Mouse (Mus musculus) thymus, postnatal 0 days (tissue): ENCODE measurements around the gene Nub1. TPM values are rescaled to one million over a fixed set of nuclear protein-coding genes. Genes with fewer than 3 reads are reported as not detected.

Experiments used
- DNase-seq: peaks from one replicate; pipeline ENCODE4 v3.0.0-alpha.2; 2015; ENCODE audit warnings: low spot score
- polyA plus RNA-seq: library from polyadenylated mRNA; unstranded; fragments of >200 nt; fragmentation: Nextera tagmentation; extraction: Ambion mirVana; gene quantifications from 2 replicates; pipeline ENCODE4 v1.2.1, GENCODE M21; 2015

Gene Nub1
- polyA plus RNA-seq, 1 experiment from 2014 or later: 43.4 TPM

DNA sequence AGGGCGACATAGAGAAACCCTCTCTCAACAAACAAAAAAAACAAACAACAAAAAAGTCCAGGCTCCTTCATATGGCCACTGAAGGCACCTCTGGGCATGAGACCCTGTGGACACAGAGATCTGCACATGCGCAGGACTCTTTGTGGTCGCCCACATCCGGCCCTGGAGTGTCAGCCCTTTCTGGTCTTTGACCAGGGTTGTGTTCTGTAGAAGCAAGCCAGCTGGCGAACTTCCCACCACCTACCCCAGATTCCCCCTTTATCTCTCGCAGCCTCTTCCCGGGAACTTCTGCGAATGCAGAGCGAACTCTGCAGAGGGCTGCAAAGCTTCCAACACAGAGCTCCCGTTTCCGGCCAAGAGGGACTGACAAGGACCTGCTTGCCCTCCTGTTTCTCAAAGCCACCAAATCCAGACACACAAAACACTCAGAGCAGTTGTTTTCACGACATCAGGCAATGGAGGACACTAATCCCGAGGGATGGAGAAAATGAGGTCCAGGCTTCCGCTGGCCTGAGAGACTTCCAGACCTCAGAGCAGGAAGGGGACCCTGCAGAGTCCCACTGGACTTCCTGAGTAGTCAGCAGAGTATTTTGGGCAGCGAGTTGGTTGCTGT, 53.9 kb downstream of the Nub1 start:
- peak; percentile 56 for DNase-seq

- no peak for DNase-seq
These were observed 56.0 kb downstream of the Nub1 start for GRCm38 (mm10) chr5:24741172-24741885.

- no peak for DNase-seq
These were observed 58.6 kb downstream of the Nub1 start for GRCm38 (mm10) chr5:24743956-24744355.

- DNase-seq: no peak
These were observed 62.2 kb downstream of the Nub1 start for GRCm38 (mm10) chr5:24747533-24747932.

- no peak for DNase-seq
These were observed 64.4 kb downstream of the Nub1 start for GRCm38 (mm10) chr5:24749731-24750130.

DNA sequence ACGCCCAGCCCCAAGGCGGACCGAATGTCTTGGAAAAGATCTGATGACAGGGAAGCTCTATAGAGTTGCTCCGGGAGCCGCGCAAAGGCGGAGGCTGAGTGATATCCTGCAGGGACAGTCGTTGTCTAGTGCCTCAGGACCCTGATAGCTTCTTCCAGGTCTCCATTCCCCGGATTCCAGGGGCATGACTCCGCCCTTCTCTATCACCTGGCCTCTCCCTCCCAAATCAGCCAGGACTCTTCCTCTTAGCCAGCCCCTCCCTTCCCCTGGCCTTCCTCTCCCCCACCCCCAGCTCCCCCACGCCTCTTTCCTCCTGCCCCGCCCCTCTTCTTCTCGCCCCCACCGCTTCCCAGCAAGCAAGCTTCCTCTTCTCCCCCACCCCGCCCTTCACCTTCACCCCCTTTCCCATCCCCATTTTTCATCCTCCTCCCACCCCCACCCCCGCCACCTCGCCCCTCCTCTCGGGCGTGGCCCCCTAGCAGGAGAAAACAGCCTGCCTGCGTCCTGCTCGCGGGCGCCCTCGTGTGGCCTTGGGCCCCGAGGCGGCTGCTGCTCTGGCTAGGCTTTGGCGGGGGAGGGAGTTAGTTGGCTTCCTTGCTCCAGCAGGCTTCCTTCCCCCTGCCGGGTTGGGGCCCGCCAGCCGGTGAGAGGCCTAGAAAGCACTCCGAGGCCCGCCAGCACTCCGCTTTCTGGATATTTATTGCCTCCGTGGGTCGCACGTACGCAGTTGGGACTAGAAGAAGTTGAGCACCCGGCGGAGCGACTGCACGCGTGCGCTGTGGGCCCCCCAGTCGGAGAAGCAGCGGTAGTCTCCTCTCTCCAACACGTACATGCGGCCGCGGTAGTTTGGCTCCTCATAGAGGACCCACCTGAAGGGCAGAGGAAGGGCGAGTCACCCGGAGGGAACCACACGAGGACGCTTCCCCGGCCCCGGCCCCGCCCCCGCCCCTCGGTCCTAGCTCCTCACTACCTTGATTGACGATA, 65.3 kb downstream of the Nub1 start:
- peak; percentile 93 for DNase-seq

- peak; percentile 74 for DNase-seq
These were observed 66.2 kb downstream of the Nub1 start for GRCm38 (mm10) chr5:24751305-24752174.

GRCm38 (mm10) chr5:24752175-24752498, 66.8 kb downstream of the Nub1 start:
- DNase-seq: no peak

- no peak for DNase-seq
These were observed 71.6 kb downstream of the Nub1 start for GRCm38 (mm10) chr5:24756931-24757330.

DNA sequence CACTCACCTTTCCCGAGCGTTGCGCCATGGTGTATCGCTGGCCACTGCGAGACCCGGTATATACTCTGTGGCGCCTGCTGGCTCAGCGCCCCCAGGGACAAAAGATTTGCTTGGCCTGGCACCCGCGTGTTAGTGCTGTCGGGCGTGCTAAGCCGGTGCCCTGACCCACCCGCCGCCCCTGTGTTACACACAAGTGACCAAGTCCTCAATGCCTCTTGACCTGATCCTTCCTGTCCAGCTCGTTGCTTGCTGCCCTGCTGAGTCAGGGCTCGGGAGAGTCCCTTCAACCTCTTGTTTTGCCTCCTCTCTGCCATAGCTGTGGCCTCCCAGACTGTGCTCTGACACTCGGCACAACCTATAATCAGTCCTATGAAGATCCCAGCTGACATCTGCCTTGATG, 72.5 kb downstream of the Nub1 start, which contains the start of gene Crygn:
Gene Crygn (minus strand): TSS at position 193 of the 400 bp plus-strand sequence.
- no peak for DNase-seq

Other genes with a start within 250 kb of the Nub1 start
- 86.0 and 88.5 TPM in 2 replicates for gene Fastk, start 240.2 kb upstream of the Nub1 start, polyA plus RNA-seq
- gene Tmub1, start 237.7 kb upstream of the Nub1 start, polyA plus RNA-seq: 33.7 and 35.4 TPM in 2 replicates
- 24.5 and 26.9 TPM in 2 replicates for gene Agap3, start 233.4 kb upstream of the Nub1 start, polyA plus RNA-seq
- 0.10 TPM in 1 of 2 replicates, not detected in the other for gene Gbx1, start 158.3 kb upstream of the Nub1 start, polyA plus RNA-seq
- 0.88 and 0.94 TPM in 2 replicates for gene Asb10, start 144.6 kb upstream of the Nub1 start, polyA plus RNA-seq
- gene 4931409K22Rik, start 128.7 kb upstream of the Nub1 start, polyA plus RNA-seq: not detected in 2 replicates
- gene Abcf2, start 108.1 kb upstream of the Nub1 start, polyA plus RNA-seq: 119 and 121 TPM in 2 replicates
- 16.8 and 18.5 TPM in 2 replicates for gene Chpf2, start 98.8 kb upstream of the Nub1 start, polyA plus RNA-seq
- gene Smarcd3, start 61.1 kb upstream of the Nub1 start, polyA plus RNA-seq: 2.0 and 2.5 TPM in 2 replicates
- gene Wdr86, start 45.2 kb downstream of the Nub1 start, polyA plus RNA-seq: 2.0 and 2.4 TPM in 2 replicates
- gene Crygn, start 72.5 kb downstream of the Nub1 start, polyA plus RNA-seq: 1.1 and 4.1 TPM in 2 replicates
- 193 and 203 TPM in 2 replicates for gene Rheb, start 157.1 kb downstream of the Nub1 start, polyA plus RNA-seq